Mouse (Mus musculus): Measurements from ENCODE around the gene Olfr231.

- TF ChIP-seq CTCF (IDR thresholded peaks at IDR 0.05) (no peak), EP300 (IDR thresholded peaks at IDR 0.05) (no peak)
These were observed 36.9 kb downstream of the Olfr231 start, which contains the start of gene Olfr429 for GRCm38 (mm10) chr1:174084031-174084430.

Data from lung, postnatal 0 days (tissue).